Mouse (Mus musculus) 3134 (cell line): ENCODE data around the gene Gm10142.
"Not testable (repeated sequence)": the region's sequence is repeated elsewhere in the genome, so short reads cannot be mapped to it uniquely, and the experiment has no call there.

Experiments used
- DNase-seq: peaks from one replicate; pipeline ENCODE4 v3.0.0-alpha.2; 2011; ENCODE audit warnings: low spot score; ENCODE audit not compliant: insufficient read length; ENCODE audit errors: extremely low read depth

The Gm10142 gene

GRCm38 (mm10) chr10:77735928-77736327 lies 20.3 kb downstream of the Gm10142 start:
- no peak for DNase-seq

GRCm38 (mm10) chr10:77738929-77739328 lies 23.3 kb downstream of the Gm10142 start:
- no peak for DNase-seq

GRCm38 (mm10) chr10:77741924-77742688 lies 26.5 kb downstream of the Gm10142 start, which contains the start of gene Gm18596:
Gene Gm18596 (minus strand): TSS chr10:77742638.
- DNase-seq = not testable (repeated sequence)

GRCm38 (mm10) chr10:77750686-77751085 lies 35.1 kb downstream of the Gm10142 start:
- not testable (repeated sequence) for DNase-seq

- DNase-seq = not testable (repeated sequence)
These were observed 35.6 kb downstream of the Gm10142 start, which contains the start of gene Gm9736 for GRCm38 (mm10) chr10:77751254-77751653. Gene Gm9736 (minus strand): TSS chr10:77751354.

- DNase-seq = not testable (repeated sequence)
These were observed 36.7 kb downstream of the Gm10142 start for GRCm38 (mm10) chr10:77752312-77752711.

GRCm38 (mm10) chr10:77753448-77753847 lies 37.8 kb downstream of the Gm10142 start:
- DNase-seq = no peak

- DNase-seq = not testable (repeated sequence)
These were observed 44.0 kb downstream of the Gm10142 start, which contains the start of gene Gm3233 for GRCm38 (mm10) chr10:77759582-77759981. Gene Gm3233 (minus strand): TSS chr10:77759682.
